Mouse (Mus musculus) lung, postnatal 14 days (tissue): Measurements from ENCODE around the gene Cryba4.

Experiments used
- DNase-seq: peaks from one replicate; pipeline ENCODE4 v3.0.0; 2021

Gene Cryba4

DNA sequence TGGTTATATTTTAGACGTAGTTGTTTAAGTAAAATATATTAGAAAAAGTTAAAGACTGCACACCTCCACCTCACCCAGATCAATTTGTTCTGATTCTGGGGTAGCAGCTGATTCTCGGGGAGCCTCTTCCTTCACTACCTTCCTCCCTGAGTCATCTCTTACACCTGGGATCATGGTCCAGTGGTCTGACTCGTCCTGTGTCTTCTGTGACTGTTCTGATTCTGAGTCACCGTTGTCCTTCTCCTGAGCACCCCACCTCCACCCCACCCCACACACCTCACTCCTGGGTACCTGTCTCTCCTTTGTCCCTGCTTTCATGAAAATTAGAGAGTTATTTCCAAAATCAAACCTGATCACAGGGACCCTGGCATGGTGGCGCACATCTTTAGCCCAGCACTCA, 12.8 kb upstream of the Cryba4 start:
- DNase-seq, result no peak

DNA sequence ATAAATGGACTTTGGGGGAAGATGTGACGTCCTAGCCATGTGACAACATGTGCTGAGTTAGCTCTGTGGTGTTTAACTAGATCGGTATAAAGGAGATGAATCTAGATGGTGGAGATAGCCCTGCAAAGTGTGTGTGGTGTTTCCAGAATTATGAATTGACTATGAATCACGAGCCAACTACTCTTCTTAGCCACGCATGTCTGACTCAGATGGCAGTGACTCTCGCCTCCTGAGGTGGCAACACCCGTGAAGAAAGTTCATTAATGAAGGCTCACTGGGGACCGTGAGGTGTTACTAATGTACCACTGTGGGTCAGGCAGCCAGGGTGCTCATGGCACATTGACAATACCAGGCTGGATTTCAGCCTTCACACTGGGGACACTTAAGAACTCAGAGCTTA, 11.8 kb upstream of the Cryba4 start:
- DNase-seq, result no peak

DNA sequence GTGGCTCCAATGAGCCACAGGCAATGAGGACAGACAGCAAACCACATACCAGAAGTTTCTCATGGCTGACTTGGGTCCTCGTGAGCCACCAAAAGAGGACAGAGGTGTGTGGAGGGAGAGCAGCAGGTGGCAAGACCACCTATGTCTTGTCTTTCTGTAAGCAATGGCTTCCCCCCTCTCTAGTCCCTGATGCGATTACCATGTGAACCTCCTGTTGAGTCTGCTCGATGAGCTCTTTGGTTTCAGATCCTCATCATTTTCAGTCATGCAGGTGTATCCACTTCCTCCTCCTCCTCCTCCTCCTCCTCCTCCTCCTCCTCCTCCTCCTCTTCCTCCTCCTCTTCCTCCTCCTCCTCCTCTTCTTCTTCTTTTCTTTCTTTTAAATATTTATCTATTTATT, 8.5 kb upstream of the Cryba4 start:
- no peak for DNase-seq

DNA sequence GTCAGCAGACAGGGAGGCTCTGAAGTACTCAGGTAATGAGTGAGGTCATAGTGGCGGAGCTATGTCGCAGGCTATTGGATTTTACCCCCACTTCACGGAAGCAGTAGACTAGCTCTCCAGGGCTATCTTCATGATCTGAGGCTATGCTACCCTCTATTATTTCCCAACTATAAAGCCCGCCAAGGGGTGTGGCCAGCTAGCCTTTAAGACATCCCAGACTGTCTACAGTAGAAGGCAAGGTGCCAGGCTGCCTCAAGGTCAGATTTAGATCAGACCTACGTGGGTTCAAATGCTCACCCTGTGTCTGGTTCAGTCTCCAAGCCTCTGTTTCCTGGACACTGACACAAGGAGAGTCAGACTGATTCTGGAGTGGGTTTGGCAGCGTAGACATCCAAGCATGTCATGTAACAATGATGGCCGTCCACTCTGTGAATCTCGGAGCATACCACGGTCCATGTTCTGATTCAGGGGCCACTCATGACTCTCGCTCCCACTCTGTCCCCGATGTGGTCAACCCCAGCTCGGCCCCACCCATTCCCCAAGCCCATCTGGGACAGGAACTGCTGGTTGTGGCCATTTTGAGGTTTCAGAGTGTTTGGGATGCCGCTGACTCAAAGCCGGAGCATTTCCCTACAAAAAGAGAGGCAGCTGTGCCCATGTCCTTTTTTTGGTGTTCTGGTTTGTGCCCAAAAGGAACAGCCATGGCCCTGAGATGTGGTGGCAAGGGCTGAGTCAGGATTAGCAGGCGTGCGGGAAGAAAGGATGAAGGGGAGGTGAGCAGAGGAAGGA, 7.7 kb upstream of the Cryba4 start:
- no peak for DNase-seq

DNA sequence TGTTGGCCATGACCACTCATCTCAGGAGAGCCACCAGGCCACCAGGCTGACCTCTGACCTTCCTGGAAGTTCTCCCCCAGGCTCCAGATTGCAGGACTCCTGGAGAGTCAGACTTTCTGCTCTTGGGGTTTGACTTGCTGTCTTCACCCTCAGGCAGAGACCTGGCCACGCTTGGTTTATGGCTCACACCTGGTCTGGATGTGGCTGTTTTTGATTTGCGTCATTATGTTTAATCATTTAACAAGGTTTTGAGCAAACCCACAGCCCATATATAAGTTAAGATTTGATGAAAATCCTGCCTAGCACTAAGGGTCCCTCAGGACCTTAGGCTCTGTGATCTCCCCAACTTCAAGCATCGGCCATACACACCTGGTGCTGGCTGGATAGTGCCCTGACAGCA, 5.6 kb upstream of the Cryba4 start:
- no peak for DNase-seq

DNA sequence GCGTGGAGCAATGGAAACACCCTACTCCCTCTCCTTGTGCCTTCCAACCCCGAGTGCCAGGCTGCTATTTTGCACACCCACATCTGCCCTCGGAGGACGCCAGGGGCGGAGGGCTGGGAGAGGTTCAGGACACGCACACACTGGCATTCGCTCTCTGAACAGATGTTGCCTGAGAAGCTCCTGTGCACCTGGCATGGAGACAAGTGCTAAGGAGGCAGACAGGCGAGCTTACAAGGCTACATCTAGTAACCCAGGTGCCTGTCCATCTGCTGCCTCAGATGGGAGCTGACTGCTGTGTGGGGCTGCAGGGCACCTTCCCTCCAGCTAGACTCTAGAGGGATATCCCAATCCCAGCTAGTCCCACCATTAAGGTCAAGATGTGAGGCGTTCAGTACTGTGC, 4.1 kb upstream of the Cryba4 start:
- no peak for DNase-seq

DNA sequence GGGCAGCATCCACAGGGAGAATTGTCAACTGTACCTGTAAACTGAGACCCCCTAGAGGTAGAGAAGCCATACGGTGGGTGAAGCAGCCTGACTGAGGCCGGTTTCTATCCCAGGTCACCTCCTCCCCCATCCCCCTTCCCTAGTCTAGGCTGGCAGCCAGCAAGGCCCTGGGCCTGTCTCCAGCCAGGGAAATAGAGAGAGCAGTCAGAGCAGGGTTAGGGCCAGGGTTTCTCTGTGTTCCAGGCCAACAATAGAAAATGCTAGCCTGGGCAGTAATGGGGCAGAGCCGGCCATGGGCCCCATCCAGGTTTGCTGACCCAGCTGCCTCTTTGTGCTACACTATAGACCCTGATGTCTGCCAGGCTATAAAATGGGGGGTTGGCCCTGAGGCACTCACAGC, 3.1 kb upstream of the Cryba4 start, which contains the start of gene Crybb1:
Gene Crybb1, plus strand, starts transcription at position 390 of the 400 bp plus-strand sequence.
- DNase-seq, result peak; percentile 45

DNA sequence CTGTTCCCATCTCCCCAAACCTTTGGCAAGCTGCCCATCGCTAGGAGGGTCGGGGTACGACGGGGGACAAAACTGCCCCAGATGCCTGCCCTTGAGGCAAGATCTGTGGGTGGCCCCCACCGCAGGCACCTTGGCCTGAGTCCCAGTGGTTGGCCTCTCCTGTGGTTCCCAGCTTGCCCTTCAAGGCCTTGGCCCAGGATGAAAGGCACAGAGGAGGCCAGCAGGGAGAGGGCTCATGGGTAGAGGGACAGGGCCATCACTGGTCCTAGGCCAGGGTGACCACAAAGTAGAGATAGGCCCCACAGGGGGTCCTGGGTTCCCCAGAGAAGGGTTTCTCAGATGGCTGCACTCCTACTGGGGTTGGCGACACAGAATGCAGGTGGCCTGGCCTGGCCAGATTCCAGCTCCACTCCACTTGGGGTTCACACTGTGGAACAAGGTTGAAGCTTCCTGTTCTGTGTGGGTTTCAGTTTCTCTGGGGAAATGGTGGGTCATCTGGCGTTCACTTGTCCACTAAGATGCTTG, 2.0 kb upstream of the Cryba4 start:
- no peak for DNase-seq

DNA sequence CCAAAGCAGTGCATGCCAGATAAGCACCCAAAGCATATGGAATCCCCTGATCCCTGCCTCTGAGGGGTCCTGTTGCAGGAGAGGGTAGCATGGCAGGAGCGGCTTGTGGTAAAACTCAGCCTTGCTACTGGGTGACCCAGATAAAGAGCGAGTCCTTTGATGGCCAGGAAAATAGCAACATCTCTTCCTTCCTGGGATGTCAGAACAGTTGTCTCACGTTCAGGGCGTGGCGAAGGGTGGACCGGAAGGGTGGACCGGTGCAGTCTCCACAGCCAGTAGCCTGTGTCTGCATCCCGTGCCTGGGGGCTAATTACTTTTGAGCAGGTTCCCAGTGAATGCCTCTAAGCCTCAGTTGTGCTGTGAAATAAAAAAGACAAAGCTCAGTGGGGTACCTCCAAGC, 851 bp upstream of the Cryba4 start:
- peak; percentile 52 for DNase-seq

DNA sequence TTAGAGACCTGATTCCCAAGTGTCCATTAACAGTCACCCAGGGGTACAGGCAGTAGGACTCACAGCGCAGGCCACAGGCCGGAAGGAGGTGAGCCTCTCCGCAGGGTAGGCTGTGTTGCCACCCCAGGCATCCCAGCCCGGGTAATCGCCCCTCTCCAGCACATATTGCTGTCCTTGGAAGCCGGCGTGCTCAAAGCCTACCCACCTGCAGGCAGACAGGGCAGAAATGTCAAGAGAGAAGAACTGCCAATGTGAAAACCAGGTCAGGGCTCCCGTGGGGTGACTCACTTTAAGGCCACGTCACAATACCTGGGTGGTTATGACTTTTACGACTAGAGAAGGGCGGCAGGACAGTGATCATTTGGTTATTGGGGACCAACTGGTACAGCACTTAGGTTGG, 3.2 kb downstream of the Cryba4 start:
- DNase-seq, result no peak

DNA sequence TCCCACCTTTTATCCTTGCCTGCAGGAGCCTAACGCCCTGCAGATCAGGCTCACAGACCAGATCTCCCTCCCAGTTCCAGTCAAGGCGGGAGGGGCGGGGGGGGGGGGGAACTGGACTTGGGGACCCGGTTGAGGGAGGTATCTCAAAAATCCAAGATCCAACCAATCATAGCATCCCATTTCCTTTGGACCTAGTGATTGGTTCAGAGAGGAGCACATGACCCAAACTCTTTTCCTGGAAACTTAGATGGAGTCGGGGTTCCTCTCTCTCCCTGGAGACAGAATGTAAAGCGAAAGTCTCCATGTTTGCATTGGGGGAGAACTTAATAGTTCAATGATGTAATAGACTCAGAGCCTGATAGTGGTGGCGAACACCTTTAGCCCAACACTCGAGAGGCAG, 4.9 kb downstream of the Cryba4 start:
- DNase-seq, result no peak

DNA sequence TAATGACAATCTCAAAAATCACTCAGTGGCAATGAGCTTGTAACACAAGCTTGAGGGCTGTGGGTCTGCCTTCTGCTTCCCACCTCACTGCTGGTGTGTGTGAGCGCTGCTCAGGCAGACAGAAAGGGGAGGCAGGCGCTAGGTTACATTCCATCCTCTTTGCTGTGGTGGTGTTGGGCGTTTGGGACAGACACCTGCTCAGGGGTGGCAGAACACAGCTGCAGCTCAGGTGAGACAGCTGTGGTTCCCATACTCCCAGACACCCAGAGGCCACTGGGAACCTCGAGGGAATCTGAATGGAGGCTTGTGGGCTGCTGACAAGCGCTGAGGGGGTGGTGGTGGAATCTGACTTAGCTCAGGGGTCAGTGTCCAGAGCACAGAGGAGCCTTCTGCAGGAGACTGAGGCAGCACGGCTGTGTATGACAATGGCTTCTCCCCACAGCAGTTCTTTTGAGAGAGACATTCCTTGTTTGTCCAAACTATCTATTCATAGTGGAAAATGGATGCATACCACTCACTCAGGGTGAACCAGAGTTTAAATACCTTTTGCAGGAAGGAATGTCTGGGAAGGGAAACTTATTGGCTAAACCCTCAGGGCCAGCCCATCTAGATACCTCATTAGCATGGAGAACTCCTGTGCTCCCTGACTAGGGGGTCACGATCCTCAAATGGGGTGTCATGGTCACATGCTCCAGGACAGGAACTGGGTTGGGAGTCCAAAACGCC, 7.3 kb downstream of the Cryba4 start:
- no peak for DNase-seq

DNA sequence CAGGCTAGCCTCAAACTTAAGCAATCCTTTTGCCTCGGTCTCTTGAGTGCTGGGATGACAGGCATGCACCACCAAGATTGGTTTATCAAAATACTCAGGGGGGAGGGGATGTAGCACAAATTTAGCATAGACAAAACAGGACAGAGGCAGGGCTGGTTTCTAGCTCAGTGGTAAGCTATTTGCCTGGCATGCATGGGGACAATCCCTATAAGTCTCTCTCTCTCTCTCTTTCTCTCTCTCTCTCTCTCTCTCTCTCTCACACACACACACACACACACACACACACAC, 8.1 kb downstream of the Cryba4 start:
- no peak for DNase-seq

DNA sequence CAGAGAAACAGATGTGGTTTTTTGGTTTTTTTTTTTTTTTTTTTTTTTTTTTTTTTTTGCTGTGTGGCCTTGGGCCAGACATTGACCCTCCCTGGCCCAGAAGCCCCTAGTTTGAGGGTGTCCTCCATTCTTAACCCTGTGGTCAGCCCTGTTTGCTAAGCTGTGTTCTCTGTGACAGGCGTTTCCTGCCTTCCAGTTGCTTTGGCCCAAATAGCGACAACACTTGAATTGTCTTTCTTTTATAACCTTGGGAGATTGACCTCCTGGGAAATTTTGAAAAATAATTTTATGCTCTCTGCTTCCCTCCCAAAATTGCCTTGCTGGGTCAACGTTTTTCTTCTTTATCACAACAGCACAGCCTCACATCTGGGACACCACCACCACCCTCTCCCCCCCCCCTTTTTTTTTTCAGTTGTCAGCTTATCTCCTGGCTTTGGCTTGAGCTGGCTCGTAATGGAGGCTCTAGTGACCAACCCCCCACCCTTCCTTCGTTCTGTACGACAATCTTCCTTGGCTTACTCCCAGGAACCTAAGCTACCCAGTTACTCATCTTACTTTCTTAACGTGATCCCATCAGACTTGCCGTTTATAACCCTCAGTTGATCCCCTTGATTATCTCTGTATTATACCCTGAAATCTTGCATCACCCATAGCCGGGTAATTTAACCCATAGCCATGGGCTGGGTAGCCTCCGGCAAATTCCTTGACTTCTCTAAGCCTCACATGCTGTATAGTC, 8.6 kb downstream of the Cryba4 start:
- no peak for DNase-seq

DNA sequence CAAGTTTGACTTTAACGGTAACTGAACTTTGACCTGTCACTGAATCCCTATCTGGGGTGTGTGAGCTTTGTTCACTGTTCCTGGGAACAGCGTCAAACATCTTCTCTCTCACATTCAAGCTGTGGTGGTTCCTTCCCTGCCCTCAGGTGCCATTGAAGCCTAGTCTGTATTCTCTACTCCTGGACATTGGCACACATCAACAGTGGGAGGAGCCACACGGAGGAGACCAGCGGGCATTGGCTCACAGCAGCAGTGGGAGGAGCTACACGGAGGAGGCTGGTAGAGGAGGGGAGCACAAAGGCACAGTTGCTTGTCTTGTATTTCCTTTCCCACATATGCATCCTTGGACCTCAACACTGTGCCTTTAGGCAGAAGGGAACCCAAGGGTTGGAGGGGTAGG, 9.3 kb downstream of the Cryba4 start:
- DNase-seq, result no peak

DNA sequence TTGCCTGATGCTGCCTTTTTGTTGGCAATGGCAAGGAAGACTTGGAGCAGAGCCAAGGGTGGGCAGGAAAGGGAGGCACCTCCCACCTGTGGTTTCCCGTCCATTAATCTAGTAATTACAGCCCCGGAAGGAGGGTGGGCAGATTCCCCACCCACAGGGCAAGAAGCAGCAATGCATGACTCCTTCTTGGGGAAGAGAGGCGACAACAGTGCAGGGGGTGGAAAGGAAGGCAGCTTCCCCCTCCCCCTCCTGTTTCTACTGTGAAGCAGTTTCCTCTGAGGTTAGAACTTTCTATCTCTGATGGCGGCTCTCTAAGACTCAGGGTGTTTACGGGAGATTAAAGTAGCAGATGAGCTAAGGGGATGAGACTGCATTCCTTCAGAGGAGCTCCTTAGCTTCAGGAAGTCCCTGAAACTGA, 9.9 kb downstream of the Cryba4 start:
- DNase-seq, result peak; percentile 72

DNA sequence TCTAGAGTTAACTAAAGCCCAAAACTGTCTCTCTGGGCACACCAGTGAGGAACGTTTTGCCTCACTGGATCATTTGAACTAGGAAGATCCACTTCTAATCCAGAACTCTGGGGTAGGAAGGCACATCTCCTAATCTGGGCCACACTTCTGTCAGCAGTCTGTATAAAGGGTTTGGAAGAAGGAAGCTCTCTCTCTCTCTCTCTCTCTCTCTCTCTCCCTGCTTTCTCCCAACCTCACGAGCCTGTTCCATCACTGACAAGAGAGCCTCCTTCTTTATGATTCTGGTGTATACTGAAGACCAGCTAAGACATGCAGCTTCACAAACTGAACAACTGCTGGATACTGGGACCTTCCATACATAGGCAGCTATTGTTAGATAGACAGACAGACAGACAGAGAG, 10.5 kb downstream of the Cryba4 start:
- DNase-seq, result no peak

DNA sequence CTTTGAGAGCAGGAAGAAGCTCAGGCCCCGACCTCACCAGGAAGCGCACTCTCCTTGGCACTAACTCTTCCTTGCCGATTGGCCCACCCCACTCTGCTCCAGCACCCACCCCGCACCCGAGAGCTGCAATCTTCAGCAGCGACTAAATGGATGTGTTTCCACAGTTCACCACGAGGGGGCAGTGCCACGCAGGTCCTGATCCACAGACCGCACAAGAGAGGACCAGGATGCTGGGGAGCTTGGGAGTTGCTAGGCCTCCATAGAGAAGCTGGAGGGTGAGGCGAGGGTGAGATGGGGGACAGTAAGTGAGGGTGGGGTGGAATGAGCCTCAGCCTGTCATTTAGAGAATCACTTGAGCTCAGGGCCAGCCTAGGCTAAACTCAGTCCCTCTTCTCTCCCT, 11.6 kb downstream of the Cryba4 start:
- peak; percentile 93 for DNase-seq

DNA sequence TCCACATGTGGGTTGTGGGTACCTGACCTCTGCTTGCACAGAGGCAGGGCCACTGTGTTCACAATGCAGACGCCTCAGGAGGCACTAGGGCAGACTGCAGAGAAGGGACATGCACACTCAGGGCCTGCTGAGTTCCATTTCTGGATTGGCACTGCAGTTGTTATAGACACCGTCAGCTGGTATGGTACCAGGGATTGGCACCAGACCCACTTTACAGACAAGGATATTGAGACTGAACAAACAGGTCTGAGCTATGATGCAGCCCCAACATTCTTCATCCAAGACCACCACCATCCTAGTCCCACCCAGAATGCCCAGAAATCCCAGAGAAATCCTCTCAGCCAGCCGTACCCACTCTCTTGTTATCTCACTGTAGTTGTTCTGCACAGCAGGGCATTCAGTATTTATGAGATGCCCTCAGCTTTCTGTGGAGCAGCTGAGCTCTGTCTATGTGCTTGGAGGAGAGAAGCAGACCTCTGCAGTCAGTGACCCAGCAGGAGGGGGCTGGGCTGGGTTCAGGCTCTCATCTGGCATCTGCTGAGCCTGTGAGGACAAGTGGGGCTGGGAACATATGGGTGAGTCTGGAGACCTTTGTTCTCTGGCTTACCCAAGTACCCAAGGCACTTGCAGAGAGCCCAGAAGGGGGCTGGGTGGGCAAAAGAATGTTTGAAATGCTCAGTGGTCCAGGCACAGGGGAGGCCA, 13.4 kb downstream of the Cryba4 start:
- DNase-seq, result no peak

DNA sequence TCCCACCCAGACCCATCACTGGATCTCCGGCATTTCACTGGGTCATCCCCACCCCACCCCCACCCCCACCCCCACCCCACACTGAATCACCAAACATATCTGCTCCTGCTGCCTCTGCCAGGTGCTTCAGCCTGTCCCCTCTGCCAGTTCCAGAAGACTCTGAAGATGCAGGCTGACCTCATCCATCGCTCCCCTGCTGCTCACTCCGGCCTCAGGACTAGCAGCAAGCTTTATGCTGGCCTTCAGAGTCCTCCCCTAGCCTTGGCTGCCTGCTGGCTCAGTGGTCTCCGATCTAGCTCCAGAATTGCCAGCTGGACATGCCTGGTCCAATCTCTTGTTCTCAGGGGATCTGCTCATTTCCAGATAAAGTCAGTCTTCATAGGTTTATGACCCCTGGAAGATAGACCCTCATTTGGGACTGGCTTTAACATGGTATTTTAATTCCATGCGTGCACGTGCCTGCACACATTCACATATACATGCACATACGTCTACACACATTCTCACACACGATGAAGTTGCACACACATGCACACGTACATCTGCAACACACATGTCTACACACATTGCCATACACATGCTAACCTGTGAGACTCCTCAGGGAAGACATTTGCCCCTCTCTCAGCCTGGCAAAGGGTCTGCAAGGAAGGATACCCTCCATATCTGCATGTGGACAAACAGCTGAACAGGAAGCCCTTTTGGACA, 14.3 kb downstream of the Cryba4 start:
- DNase-seq, result no peak

DNA sequence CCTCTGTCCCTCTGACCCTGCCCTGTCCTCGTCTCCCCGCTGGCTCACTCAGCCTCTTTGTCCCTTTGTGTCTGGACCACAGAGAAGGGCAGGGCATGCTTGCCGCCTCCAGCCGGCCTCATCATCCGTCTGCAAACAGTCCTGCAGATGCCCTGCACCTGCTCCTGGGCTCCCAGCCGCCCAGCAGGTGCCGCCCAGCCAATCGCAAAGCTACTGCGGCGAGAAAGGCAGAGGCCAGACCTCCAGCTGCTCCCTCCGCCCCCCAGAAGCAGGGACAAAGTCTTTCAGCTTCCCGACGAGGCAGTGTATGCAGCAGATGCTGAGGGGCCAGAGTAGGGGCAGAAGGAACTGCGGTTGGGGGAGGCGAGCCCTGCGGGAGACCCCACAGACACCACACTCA, 14.9 kb downstream of the Cryba4 start:
- no peak for DNase-seq

DNA sequence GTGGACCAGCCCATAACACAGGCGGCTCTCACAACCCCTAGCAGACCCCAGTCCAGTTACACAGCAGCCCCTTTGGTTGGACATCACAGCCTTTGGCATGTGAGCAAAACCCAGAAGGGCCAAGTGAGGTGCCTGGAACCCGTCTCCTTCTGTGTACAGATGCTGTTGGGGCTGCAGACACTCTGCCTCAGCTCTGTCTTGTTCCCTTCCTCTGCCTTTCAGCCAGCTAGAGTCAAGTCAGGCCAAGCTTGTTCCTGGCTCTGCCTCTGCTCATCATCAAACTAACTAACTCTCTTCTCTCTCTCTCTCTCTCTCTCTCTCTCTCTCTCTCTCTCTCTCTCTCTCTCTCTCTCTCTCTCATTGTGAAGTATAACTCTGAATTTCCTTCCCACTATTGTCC, 15.7 kb downstream of the Cryba4 start:
- no peak for DNase-seq

DNA sequence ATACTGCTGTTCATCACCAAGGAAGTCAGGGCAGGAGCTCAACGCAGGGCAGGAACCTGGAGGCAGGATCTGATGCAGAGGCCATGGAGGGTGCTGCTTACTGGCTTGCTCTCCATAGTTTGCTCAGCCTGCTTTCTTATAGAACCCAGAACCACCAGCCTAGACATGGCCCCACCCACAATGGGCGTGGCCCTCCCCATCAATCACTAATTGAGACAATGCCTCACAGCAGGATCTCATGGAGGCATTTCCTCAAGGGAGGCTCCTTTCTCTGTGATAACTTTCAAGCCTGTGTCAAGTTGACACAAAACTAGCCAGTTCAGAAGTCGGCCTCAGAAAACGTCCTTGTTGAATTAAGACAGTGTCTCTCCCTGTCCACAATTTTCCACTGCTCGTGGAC, 16.5 kb downstream of the Cryba4 start:
- no peak for DNase-seq
